Mouse (Mus musculus) liver, adult 2 months (tissue): ENCODE measurements at regions not wholly inside any gene's neighbourhood (a gene's known extent, or its start where the extent isn't known, plus 50 kb on each side); places are given as distances from the start of the nearest gene placed in this dataset.

ENCODE experiments used
- DNase-seq: peaks from one replicate; pipeline ENCODE4 v3.0.0-alpha.2; 2011; ENCODE audit warnings: low read depth, low spot score; ENCODE audit errors: extremely low read depth
- H3K27ac ChIP-seq: fragments of 200-500 bp; replicated peaks from 2 replicates; pipeline ENCODE4 v1.5.1; 2012; ENCODE audit warnings: low read depth, mild to moderate bottlenecking, control low read depth, inconsistent platforms, low read length; ENCODE audit not compliant: insufficient read depth
- H3K27me3 ChIP-seq: fragments of 200-500 bp; 2 replicates; pipeline ENCODE4 v1.6.1; 2012; ENCODE audit warnings: mild to moderate bottlenecking, moderate library complexity, low read length, inconsistent platforms; ENCODE audit not compliant: control insufficient read depth, insufficient read depth
- H3K36me3 ChIP-seq: fragments of 200-500 bp; 2 replicates; pipeline ENCODE4 v1.6.1; 2012; ENCODE audit warnings: low read length, inconsistent platforms; ENCODE audit not compliant: control insufficient read depth, insufficient read depth
- H3K4me1 ChIP-seq: fragments of 200-500 bp; 2 replicates; pipeline ENCODE4 v1.6.1; 2011; ENCODE audit warnings: low read length; ENCODE audit not compliant: control insufficient read depth, insufficient read depth
- H3K4me3 ChIP-seq: fragments of 200-500 bp; 2 replicates; pipeline ENCODE4 v1.5.1; 2011; ENCODE audit warnings: low read depth, mild to moderate bottlenecking, control low read depth, low read length, moderate library complexity; ENCODE audit not compliant: insufficient read depth
- H3K79me2 ChIP-seq: fragments of 200-500 bp; 2 replicates; pipeline ENCODE4 v1.6.1; 2012; ENCODE audit warnings: inconsistent platforms, mild to moderate bottlenecking, low read length, moderate library complexity; ENCODE audit not compliant: control insufficient read depth, insufficient read depth
- H3K9ac ChIP-seq: fragments of 200-500 bp; 2 replicates; pipeline ENCODE4 v1.6.1; 2012; ENCODE audit warnings: low read depth, mild to moderate bottlenecking, control low read depth, inconsistent platforms, low read length
- CTCF ChIP-seq: fragments of 200-500 bp; IDR thresholded peaks from 2 replicates; pipeline ENCODE4 v1.5.1; 2011; ENCODE audit warnings: low read depth, low read length, control low read depth
- POLR2A ChIP-seq: fragments of 200-500 bp; IDR thresholded peaks from 2 replicates; pipeline ENCODE4 v1.6.1; 2011; ENCODE audit warnings: low read length, control low read depth; ENCODE audit not compliant: insufficient read depth; ENCODE audit errors: extremely low read depth
- WGBS: fragments of 180-500 bp; shearing (Covaris S2); methylation state at CpG from one replicate; pipeline ENCODE4 v1.1.7; 2018; 5-methylcytosine and 5-hydroxymethylcytosine counted together

GRCm38 (mm10) chr15:24969391-24969812 is 444.2 kb downstream of the Basp1 start:
- H3K36me3 ChIP-seq, result no peaks in the 10 kb centered on the region
- no peak overlapping the region for H3K4me3 ChIP-seq
- no peak overlapping the region for H3K27ac ChIP-seq
- H3K9ac ChIP-seq, result no peak overlapping the region
- no peak for TF ChIP-seq CTCF
- no peak for TF ChIP-seq POLR2A
- no peaks in the 10 kb centered on the region for H3K4me1 ChIP-seq
- peak; percentile 36 for DNase-seq
- no peaks in the 10 kb centered on the region for H3K79me2 ChIP-seq
- H3K27me3 ChIP-seq, result no peaks in the 10 kb centered on the region
- WGBS, result 45% methylated on average over 2 of the region's 2 CpGs

DNA sequence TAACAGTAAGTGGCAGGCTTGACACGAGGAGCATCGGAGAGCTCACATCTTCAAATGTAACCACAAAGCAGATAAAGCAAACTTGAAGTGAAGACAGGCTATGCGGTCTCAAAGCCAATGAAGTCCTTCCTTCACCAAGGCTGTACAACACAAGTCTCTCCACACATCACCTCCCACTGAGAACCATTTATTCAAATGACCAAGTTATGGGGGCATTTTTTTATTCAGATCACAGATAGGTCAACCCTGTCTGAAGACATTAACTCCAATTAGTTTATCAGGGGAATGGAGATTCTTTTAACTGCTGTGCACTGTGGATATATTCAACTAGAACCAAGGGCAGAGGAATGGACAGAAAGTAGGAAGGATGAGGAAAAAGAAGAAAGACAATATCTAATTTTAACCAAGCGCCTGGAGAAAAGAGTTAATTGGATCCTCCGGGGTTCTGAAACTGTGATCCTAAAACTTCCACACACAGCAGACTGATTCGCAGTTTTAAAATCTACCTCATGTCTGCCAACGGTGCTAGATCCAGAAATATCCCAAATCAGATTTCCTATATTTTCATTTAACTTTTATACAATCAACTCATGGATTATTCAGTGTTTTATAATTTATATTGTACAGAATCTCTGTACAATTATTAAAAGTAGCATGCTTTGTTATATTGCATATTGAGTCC is 444.8 kb downstream of the Basp1 start:
- no peaks in the 10 kb centered on the region for H3K27me3 ChIP-seq
- H3K4me3 ChIP-seq, result no peak overlapping the region
- no peaks in the 10 kb centered on the region for H3K79me2 ChIP-seq
- no peaks in the 10 kb centered on the region for H3K4me1 ChIP-seq
- no peak for TF ChIP-seq CTCF
- TF ChIP-seq POLR2A, result no peak
- H3K9ac ChIP-seq, result no peak overlapping the region
- DNase-seq, result no peak
- H3K36me3 ChIP-seq, result no peaks in the 10 kb centered on the region
- 87% methylated on average over 7 of the region's 7 CpGs for WGBS
- no peak overlapping the region for H3K27ac ChIP-seq

GRCm38 (mm10) chr15:24929742-24930141 is 483.8 kb downstream of the Basp1 start:
- Histone ChIP-seq H3K27ac (no peak overlapping the region), H3K79me2 (no peaks in the 10 kb centered on the region), H3K9ac (no peak overlapping the region), H3K27me3 (no peaks in the 10 kb centered on the region), H3K4me1 (no peaks in the 10 kb centered on the region), H3K4me3 (no peak overlapping the region), H3K36me3 (no peaks in the 10 kb centered on the region)
- TF ChIP-seq CTCF, result no peak
- TF ChIP-seq POLR2A, result no peak
- 80% methylated on average over 2 of the region's 2 CpGs for WGBS
- no peak for DNase-seq

DNA sequence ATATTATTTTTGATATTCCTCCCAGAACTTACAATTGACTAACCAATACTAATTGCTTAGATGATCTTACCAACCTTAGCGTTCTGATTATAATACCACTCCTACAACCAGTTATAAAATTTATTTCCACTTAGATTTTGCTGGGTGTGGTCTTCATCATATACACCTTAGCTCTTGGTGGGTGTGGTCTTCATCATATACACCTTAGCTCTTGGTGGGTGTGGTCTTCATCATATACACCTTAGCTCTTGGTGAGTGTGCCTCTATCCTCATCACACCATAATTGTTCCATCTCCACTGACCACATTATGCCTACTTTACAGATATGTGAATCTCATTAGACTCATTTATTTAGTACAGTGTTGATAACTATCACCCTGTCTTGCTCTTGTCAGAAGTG is 501.7 kb downstream of the Basp1 start:
- H3K27me3 ChIP-seq, result no peaks in the 10 kb centered on the region
- no peaks in the 10 kb centered on the region for H3K79me2 ChIP-seq
- H3K4me1 ChIP-seq, result no peaks in the 10 kb centered on the region
- DNase-seq, result no peak
- H3K4me3 ChIP-seq, result no peak overlapping the region
- no peaks in the 10 kb centered on the region for H3K36me3 ChIP-seq
- no peak overlapping the region for H3K27ac ChIP-seq
- H3K9ac ChIP-seq, result no peak overlapping the region
- whole genome bisulfite sequencing, result 72% methylated on average over 1 of the region's 1 CpGs
- TF ChIP-seq CTCF (no peak), POLR2A (no peak)

DNA sequence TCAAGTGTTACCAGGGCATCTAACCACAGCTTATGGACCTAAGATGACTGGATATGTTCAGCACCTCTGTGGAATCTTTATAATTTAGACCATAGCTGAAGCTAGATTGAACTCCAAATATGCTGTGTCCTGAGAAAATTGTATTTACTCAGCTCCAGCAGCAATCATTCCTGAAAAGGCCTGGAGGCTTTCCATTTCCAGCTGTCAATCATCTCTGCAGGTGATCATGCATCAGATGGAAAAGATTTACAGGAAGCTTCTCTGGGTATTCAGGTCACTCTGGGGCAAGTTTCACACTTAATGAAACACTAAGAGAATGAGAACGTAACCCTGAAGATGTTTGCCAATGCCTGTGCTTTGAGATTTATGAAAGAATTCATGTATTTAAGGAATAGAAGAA is 502.1 kb downstream of the Basp1 start:
- WGBS, result 63% methylated on average over 1 of the region's 1 CpGs
- Histone ChIP-seq H3K79me2 (no peaks in the 10 kb centered on the region), H3K4me1 (no peaks in the 10 kb centered on the region), H3K9ac (no peak overlapping the region), H3K4me3 (no peak overlapping the region), H3K36me3 (no peaks in the 10 kb centered on the region), H3K27me3 (no peaks in the 10 kb centered on the region), H3K27ac (no peak overlapping the region)
- TF ChIP-seq CTCF (no peak), POLR2A (no peak)
- DNase-seq, result no peak

- 75% methylated on average over 4 of the region's 4 CpGs for WGBS
- DNase-seq, result no peak
- Histone ChIP-seq H3K4me1 (no peaks in the 10 kb centered on the region), H3K79me2 (no peaks in the 10 kb centered on the region), H3K36me3 (no peaks in the 10 kb centered on the region), H3K9ac (no peak overlapping the region), H3K4me3 (no peak overlapping the region), H3K27ac (no peak overlapping the region), H3K27me3 (no peaks in the 10 kb centered on the region)
- TF ChIP-seq CTCF (no peak), POLR2A (no peak)
These were observed 506.6 kb downstream of the Basp1 start for GRCm38 (mm10) chr15:24906957-24907356.
